Mouse (Mus musculus): Measurements from ENCODE around the gene Rad1. TPM values are rescaled to one million over a fixed set of nuclear protein-coding genes. Genes with fewer than 3 reads are reported as not detected.
A peak's percentile ranks its signal among the peaks of the same experiment; 100 is the strongest.

Gene Rad1
- polyA plus RNA-seq, 1 experiment: 10.4 TPM

DNA sequence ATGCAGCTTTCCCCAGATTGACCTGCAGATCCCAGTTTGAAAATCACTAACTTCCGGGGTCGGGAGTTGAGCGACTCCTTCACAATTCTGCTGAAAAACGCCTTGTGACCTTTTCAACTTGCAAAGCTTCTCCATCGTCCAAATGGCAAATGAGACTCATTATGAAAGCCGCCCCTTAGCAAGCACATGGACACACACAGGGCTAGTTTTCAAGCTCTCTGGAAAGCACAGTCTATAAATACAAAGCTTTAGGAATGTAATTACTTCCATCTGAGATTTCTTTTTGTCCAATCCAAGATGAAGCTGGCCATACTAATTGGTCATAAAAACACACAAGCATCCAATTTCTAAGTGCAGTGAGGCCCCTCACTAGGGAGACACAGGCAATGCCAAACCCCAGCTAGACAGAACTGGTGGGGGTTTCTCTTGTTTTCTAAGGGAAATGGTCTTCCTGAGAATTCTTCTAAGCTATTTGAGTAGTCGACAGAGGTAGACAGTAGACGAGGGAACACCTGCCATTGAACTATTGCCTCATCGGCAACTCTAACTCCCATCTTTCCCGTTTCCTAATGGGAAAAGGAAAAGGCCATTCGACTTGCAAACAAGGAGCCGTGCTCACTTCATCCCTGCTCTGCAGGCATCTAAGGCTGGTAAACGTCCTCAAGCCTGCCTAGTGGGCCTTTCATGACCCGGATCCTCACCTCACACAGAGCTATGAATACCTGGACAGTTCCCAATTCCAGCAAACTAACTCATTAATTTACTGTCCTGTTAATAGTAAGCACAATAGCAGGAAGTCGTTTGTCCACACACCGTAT lies 54.7 kb downstream of the Rad1 start:
- no peaks in the 10 kb centered on the region for H3K4me1 ChIP-seq (ENCODE audit: control insufficient read depth, insufficient read depth, low read length)
- H3K36me3 ChIP-seq (ENCODE audit: control insufficient read depth, insufficient read depth, low read length): no peaks in the 10 kb centered on the region
- no peak overlapping the region for H3K27ac ChIP-seq (ENCODE audit: insufficient read depth, low read depth, low read length)
- peak; percentile 53 for DNase-seq
- 60% methylated on average over 16 of the region's 16 CpGs for WGBS
- no peak overlapping the region for H3K4me3 ChIP-seq (ENCODE audit: insufficient read depth, low read depth, low read length)
- TF ChIP-seq POLR2A (IDR thresholded peaks at IDR 0.05; ENCODE audit: low read depth, low read length) (no peak), CTCF (conservative IDR thresholded peaks at IDR 0.05; ENCODE audit: insufficient read depth, insufficient read length, low read depth, low read length) (no peak)
- no peaks in the 10 kb centered on the region for H3K27me3 ChIP-seq (replicated peaks; ENCODE audit: control insufficient read depth, insufficient read depth, low read length)

Other genes with a start within 250 kb of the Rad1 start
- gene Gm21973, start 160.6 kb upstream of the Rad1 start, polyA plus RNA-seq (2012; rRNA removed): not detected in 2 replicates
- gene Agxt2, start 127.5 kb upstream of the Rad1 start, polyA plus RNA-seq (2012; rRNA removed): 53.3 and 56.3 TPM in 2 replicates
- 2.4 and 3.2 TPM in 2 replicates for gene Dnajc21, start 15.5 kb upstream of the Rad1 start, polyA plus RNA-seq (2012; rRNA removed)
- gene Brix1, start 71 bp upstream of the Rad1 start, polyA plus RNA-seq (2012; rRNA removed): 1.7 and 3.1 TPM in 2 replicates
- gene Ttc23l, start 72.7 kb downstream of the Rad1 start, polyA plus RNA-seq (2012; rRNA removed): 0.14 TPM in 1 of 2 replicates, not detected in the other
- 7.2 and 8.9 TPM in 2 replicates for gene Rai14, start 228.6 kb downstream of the Rad1 start, polyA plus RNA-seq (2012; rRNA removed)

Data from kidney, adult 2 months (tissue).